Mouse (Mus musculus) spleen, adult 2 months (tissue): ENCODE results near the gene Samm50.

Source experiments
- CTCF ChIP-seq: fragments of 200-500 bp; IDR thresholded peaks from 2 replicates; pipeline ENCODE4 v1.5.1; 2011; ENCODE audit warnings: mild to moderate bottlenecking, inconsistent platforms; ENCODE audit not compliant: insufficient read depth, insufficient read length, insufficient replicate concordance; ENCODE audit errors: extremely low read depth
- POLR2A ChIP-seq: fragments of 200-500 bp; IDR thresholded peaks from 2 replicates; pipeline ENCODE4 v1.6.1; 2011; ENCODE audit warnings: low read depth, low read length, inconsistent platforms

GRCm38 (mm10) chr15:84218783-84219271, 26.8 kb downstream of the Samm50 start:
- no peak for TF ChIP-seq POLR2A
- TF ChIP-seq CTCF = no peak
